Mouse (Mus musculus) limb, embryonic 13.5 days (tissue): ENCODE measurements around the gene Sh3tc1. TPM values are rescaled to one million over a fixed set of nuclear protein-coding genes. Genes with fewer than 3 reads are reported as not detected.

Source experiments
- ATAC-seq: fragments of 200-750 bp; cut with Nextera tagmentation; 2 replicates; pipeline ENCODE4 v1.8.0; 2017; ENCODE audit warnings: low read depth, moderate number of reproducible peaks, moderate TSS enrichment; ENCODE audit not compliant: low FRiP score
- H3K27ac ChIP-seq: fragments of 300-500 bp; sonication (generic); 2 replicates; pipeline ENCODE4 v1.5.1; 2015; ENCODE audit warnings: inconsistent platforms, mild to moderate bottlenecking, moderate library complexity
- H3K27me3 ChIP-seq: fragments of 300-500 bp; sonication (generic); 2 replicates; pipeline ENCODE4 v1.6.1; 2015; ENCODE audit warnings: mild to moderate bottlenecking, inconsistent platforms
- H3K36me3 ChIP-seq: fragments of 300-500 bp; sonication (generic); 2 replicates; pipeline ENCODE4 v1.6.1; 2015; ENCODE audit warnings: inconsistent platforms, mild to moderate bottlenecking, moderate library complexity
- H3K4me1 ChIP-seq: fragments of 300-500 bp; sonication (generic); 2 replicates; pipeline ENCODE4 v1.6.1; 2015; ENCODE audit warnings: inconsistent platforms
- H3K4me2 ChIP-seq: fragments of 300-500 bp; sonication (generic); replicated peaks from 2 replicates; pipeline ENCODE4 v1.6.1; 2015; ENCODE audit warnings: inconsistent platforms, mild to moderate bottlenecking, moderate library complexity
- H3K4me3 ChIP-seq: fragments of 300-500 bp; sonication (generic); 2 replicates; pipeline ENCODE4 v1.5.1; 2015; ENCODE audit warnings: moderate library complexity, mild to moderate bottlenecking, inconsistent platforms
- H3K9ac ChIP-seq: fragments of 300-500 bp; sonication (generic); 2 replicates; pipeline ENCODE4 v1.6.1; 2015; ENCODE audit warnings: mild to moderate bottlenecking, inconsistent platforms
- H3K9me3 ChIP-seq: fragments of 300-500 bp; sonication (generic); 2 replicates; pipeline ENCODE4 v1.6.1; 2016; ENCODE audit warnings: inconsistent platforms
- WGBS: fragments of 180-500 bp; shearing (Covaris S2); methylation state at CpG from one replicate; pipeline ENCODE4 v1.1.7; 2015; 5-methylcytosine and 5-hydroxymethylcytosine counted together
- polyA plus RNA-seq: library from polyadenylated mRNA; unstranded; fragments of >200 nt; fragmentation: Nextera tagmentation; extraction: Ambion mirVana; gene quantifications from 2 replicates; pipeline ENCODE4 v1.2.1, GENCODE M21; 2015

The Sh3tc1 gene
- polyA plus RNA-seq, 1 experiment from 2014 or later: 5.3 TPM

- Histone ChIP-seq H3K36me3 (no peaks in the 10 kb centered on the region), H3K27me3 (no peaks in the 10 kb centered on the region), H3K9ac (no peak overlapping the region), H3K4me1 (peaks cover 72% of the 10 kb centered on the region), H3K9me3 (no peaks in the 10 kb centered on the region), H3K4me3 (no peak overlapping the region), H3K27ac (peak overlapping the region; percentile 44; the same call in 1 of the 2 replicates), H3K4me2 (no peak overlapping the region)
- WGBS: 84% methylated on average over 9 of the region's 9 CpGs
- ATAC-seq: no peak
Observed at GRCm38 (mm10) chr5:35671474-35671891, 68.3 kb downstream of the Sh3tc1 start.

GRCm38 (mm10) chr5:35670412-35670801 is 69.4 kb downstream of the Sh3tc1 start:
- H3K4me2 ChIP-seq: no peak overlapping the region

GRCm38 (mm10) chr5:35669747-35670411 is 69.9 kb downstream of the Sh3tc1 start:
- WGBS: 9% methylated on average over 11 of the region's 11 CpGs
- Histone ChIP-seq H3K9me3 (no peaks in the 10 kb centered on the region), H3K4me2 (no peak overlapping the region), H3K4me3 (no peak overlapping the region), H3K27ac (peak overlapping the region; percentile 55; the same call in 1 of the 2 replicates), H3K9ac (no peak overlapping the region), H3K27me3 (no peaks in the 10 kb centered on the region), H3K4me1 (peaks cover 61% of the 10 kb centered on the region), H3K36me3 (no peaks in the 10 kb centered on the region)
- peak; percentile 41; the same call in 1 of the 2 replicates for ATAC-seq

More at GRCm38 (mm10) chr5:35670412-35670801, 69.4 kb downstream of the Sh3tc1 start:
- no peaks in the 10 kb centered on the region for H3K27me3 ChIP-seq
- no peak overlapping the region for H3K9ac ChIP-seq
- no peak for ATAC-seq
- H3K4me3 ChIP-seq: no peak overlapping the region
- peaks cover 64% of the 10 kb centered on the region for H3K4me1 ChIP-seq
- H3K27ac ChIP-seq: peak overlapping the region; percentile 55; the same call in 1 of the 2 replicates
- WGBS: 28% methylated on average over 6 of the region's 6 CpGs
- H3K36me3 ChIP-seq: no peaks in the 10 kb centered on the region
- no peaks in the 10 kb centered on the region for H3K9me3 ChIP-seq

GRCm38 (mm10) chr5:35666152-35666551 is 73.6 kb downstream of the Sh3tc1 start:
- Histone ChIP-seq H3K27ac (no peak overlapping the region), H3K27me3 (no peaks in the 10 kb centered on the region), H3K9me3 (no peaks in the 10 kb centered on the region), H3K9ac (no peak overlapping the region), H3K4me2 (no peak overlapping the region), H3K4me3 (no peak overlapping the region), H3K4me1 (peaks cover 24% of the 10 kb centered on the region), H3K36me3 (no peaks in the 10 kb centered on the region; the same call in 1 of the 2 replicates)
- 91% methylated on average over 7 of the region's 7 CpGs for WGBS
- no peak for ATAC-seq

- WGBS: 84% methylated on average over 9 of the region's 9 CpGs
Observed at GRCm38 (mm10) chr5:35662021-35662545, 77.7 kb downstream of the Sh3tc1 start.

GRCm38 (mm10) chr5:35661210-35661609 is 78.6 kb downstream of the Sh3tc1 start:
- Histone ChIP-seq H3K4me1 (peaks cover 8% of the 10 kb centered on the region; the same call in 1 of the 2 replicates), H3K9ac (no peak overlapping the region), H3K27ac (no peak overlapping the region), H3K4me2 (no peak overlapping the region), H3K9me3 (no peaks in the 10 kb centered on the region), H3K27me3 (no peaks in the 10 kb centered on the region), H3K36me3 (no peaks in the 10 kb centered on the region; the same call in 1 of the 2 replicates), H3K4me3 (no peak overlapping the region)
- WGBS: 72% methylated on average over 6 of the region's 6 CpGs
- ATAC-seq: no peak

More at GRCm38 (mm10) chr5:35662021-35662545, 77.7 kb downstream of the Sh3tc1 start:
- Histone ChIP-seq H3K4me3 (no peak overlapping the region), H3K4me2 (no peak overlapping the region), H3K9ac (no peak overlapping the region), H3K36me3 (no peaks in the 10 kb centered on the region; the same call in 1 of the 2 replicates), H3K27me3 (no peaks in the 10 kb centered on the region), H3K4me1 (peaks cover 8% of the 10 kb centered on the region; the same call in 1 of the 2 replicates), H3K27ac (no peak overlapping the region), H3K9me3 (no peaks in the 10 kb centered on the region)
- ATAC-seq: no peak

GRCm38 (mm10) chr5:35659503-35659902 is 80.3 kb downstream of the Sh3tc1 start:
- peak; percentile 54 for ATAC-seq
- H3K4me3 ChIP-seq: no peak overlapping the region
- H3K4me1 ChIP-seq: peaks cover 8% of the 10 kb centered on the region; the same call in 1 of the 2 replicates
- 40% methylated on average over 3 of the region's 3 CpGs for WGBS
- H3K27ac ChIP-seq: no peak overlapping the region
- H3K36me3 ChIP-seq: no peaks in the 10 kb centered on the region; the same call in 1 of the 2 replicates
- no peaks in the 10 kb centered on the region for H3K9me3 ChIP-seq
- no peaks in the 10 kb centered on the region for H3K27me3 ChIP-seq
- no peak overlapping the region for H3K4me2 ChIP-seq
- H3K9ac ChIP-seq: no peak overlapping the region

- no peak for ATAC-seq
- H3K9ac ChIP-seq: no peak overlapping the region
- H3K27me3 ChIP-seq: no peaks in the 10 kb centered on the region
- H3K4me2 ChIP-seq: no peak overlapping the region
- peaks cover 8% of the 10 kb centered on the region; the same call in 1 of the 2 replicates for H3K4me1 ChIP-seq
- H3K27ac ChIP-seq: no peak overlapping the region
- H3K4me3 ChIP-seq: no peak overlapping the region
- WGBS: 87% methylated on average over 10 of the region's 10 CpGs
- H3K9me3 ChIP-seq: no peaks in the 10 kb centered on the region
- H3K36me3 ChIP-seq: no peaks in the 10 kb centered on the region
Observed at GRCm38 (mm10) chr5:35655753-35656485, 83.9 kb downstream of the Sh3tc1 start.

GRCm38 (mm10) chr5:35653743-35654395 is 85.9 kb downstream of the Sh3tc1 start:
- ATAC-seq: no peak
- no peaks in the 10 kb centered on the region for H3K4me1 ChIP-seq
- H3K9me3 ChIP-seq: no peaks in the 10 kb centered on the region
- no peak overlapping the region for H3K9ac ChIP-seq
- H3K27me3 ChIP-seq: no peaks in the 10 kb centered on the region
- H3K27ac ChIP-seq: no peak overlapping the region
- no peaks in the 10 kb centered on the region for H3K36me3 ChIP-seq
- H3K4me3 ChIP-seq: no peak overlapping the region
- H3K4me2 ChIP-seq: no peak overlapping the region
- WGBS: 71% methylated on average over 9 of the region's 9 CpGs

- ATAC-seq: no peak
- 86% methylated on average over 13 of the region's 13 CpGs for WGBS
- H3K9ac ChIP-seq: no peak overlapping the region
- H3K4me3 ChIP-seq: no peak overlapping the region
- no peaks in the 10 kb centered on the region for H3K9me3 ChIP-seq
- H3K4me1 ChIP-seq: no peaks in the 10 kb centered on the region
- H3K36me3 ChIP-seq: no peaks in the 10 kb centered on the region
- H3K27me3 ChIP-seq: no peaks in the 10 kb centered on the region
- H3K27ac ChIP-seq: no peak overlapping the region
- H3K4me2 ChIP-seq: no peak overlapping the region
Observed at GRCm38 (mm10) chr5:35652872-35653271, 86.9 kb downstream of the Sh3tc1 start.

GRCm38 (mm10) chr5:35652319-35652718 is 87.5 kb downstream of the Sh3tc1 start:
- Histone ChIP-seq H3K4me3 (no peak overlapping the region), H3K27ac (no peak overlapping the region), H3K4me1 (peaks cover 3% of the 10 kb centered on the region; the same call in 1 of the 2 replicates), H3K4me2 (no peak overlapping the region), H3K36me3 (no peaks in the 10 kb centered on the region), H3K27me3 (no peaks in the 10 kb centered on the region), H3K9ac (no peak overlapping the region), H3K9me3 (no peaks in the 10 kb centered on the region)
- WGBS: 81% methylated on average over 3 of the region's 3 CpGs
- ATAC-seq: no peak

- no peak overlapping the region for H3K27ac ChIP-seq
- no peak overlapping the region for H3K4me2 ChIP-seq
- no peak for ATAC-seq
- H3K27me3 ChIP-seq: no peaks in the 10 kb centered on the region
- H3K9ac ChIP-seq: no peak overlapping the region
- H3K9me3 ChIP-seq: no peaks in the 10 kb centered on the region
- H3K4me3 ChIP-seq: no peak overlapping the region
- H3K4me1 ChIP-seq: peaks cover 3% of the 10 kb centered on the region; the same call in 1 of the 2 replicates
- H3K36me3 ChIP-seq: no peaks in the 10 kb centered on the region
- 52% methylated on average over 2 of the region's 2 CpGs for WGBS
Observed at GRCm38 (mm10) chr5:35648230-35648629, 91.6 kb downstream of the Sh3tc1 start.
